Mouse (Mus musculus) heart, embryonic 12.5 days (tissue): ENCODE measurements at regions not wholly inside any gene's neighbourhood (a gene's known extent, or its start where the extent isn't known, plus 50 kb on each side); places are given as distances from the start of the nearest gene placed in this dataset.

Experiments
- ATAC-seq: fragments of 200-750 bp; cut with Nextera tagmentation; 2 replicates; pipeline ENCODE4 v1.8.0; 2017; ENCODE audit warnings: moderate TSS enrichment, moderate library complexity; ENCODE audit not compliant: insufficient number of reproducible peaks, low FRiP score
- H3K27ac ChIP-seq: fragments of 300-500 bp; sonication (generic); 2 replicates; pipeline ENCODE4 v1.5.1; 2016; ENCODE audit warnings: mild to moderate bottlenecking, moderate library complexity; ENCODE audit not compliant: poor library complexity, severe bottlenecking
- H3K27me3 ChIP-seq: fragments of 300-500 bp; sonication (generic); replicated peaks from 2 replicates; pipeline ENCODE4 v1.6.1; 2016; ENCODE audit warnings: mild to moderate bottlenecking, moderate library complexity
- H3K36me3 ChIP-seq: fragments of 300-500 bp; sonication (generic); 2 replicates; pipeline ENCODE4 v1.6.1; 2016; ENCODE audit warnings: mild to moderate bottlenecking, moderate library complexity
- H3K4me1 ChIP-seq: fragments of 300-500 bp; sonication (generic); replicated peaks from 2 replicates; pipeline ENCODE4 v1.6.1; 2016; ENCODE audit warnings: mild to moderate bottlenecking
- H3K4me2 ChIP-seq: fragments of 300-500 bp; sonication (generic); 2 replicates; pipeline ENCODE4 v1.6.1; 2016; ENCODE audit warnings: mild to moderate bottlenecking, moderate library complexity
- H3K4me3 ChIP-seq: fragments of 300-500 bp; sonication (generic); 2 replicates; pipeline ENCODE4 v1.5.1; 2016; ENCODE audit warnings: mild to moderate bottlenecking
- H3K9ac ChIP-seq: fragments of 300-500 bp; sonication (generic); 2 replicates; pipeline ENCODE4 v1.6.1; 2016; ENCODE audit warnings: mild to moderate bottlenecking, moderate library complexity
- H3K9me3 ChIP-seq: fragments of 300-500 bp; sonication (generic); replicated peaks from 2 replicates; pipeline ENCODE4 v1.6.1; 2016; ENCODE audit warnings: mild to moderate bottlenecking, moderate library complexity
- WGBS: fragments of 180-500 bp; shearing (Covaris S2); methylation state at CpG from one replicate; pipeline ENCODE4 v1.1.7; 2016; 5-methylcytosine and 5-hydroxymethylcytosine counted together

DNA sequence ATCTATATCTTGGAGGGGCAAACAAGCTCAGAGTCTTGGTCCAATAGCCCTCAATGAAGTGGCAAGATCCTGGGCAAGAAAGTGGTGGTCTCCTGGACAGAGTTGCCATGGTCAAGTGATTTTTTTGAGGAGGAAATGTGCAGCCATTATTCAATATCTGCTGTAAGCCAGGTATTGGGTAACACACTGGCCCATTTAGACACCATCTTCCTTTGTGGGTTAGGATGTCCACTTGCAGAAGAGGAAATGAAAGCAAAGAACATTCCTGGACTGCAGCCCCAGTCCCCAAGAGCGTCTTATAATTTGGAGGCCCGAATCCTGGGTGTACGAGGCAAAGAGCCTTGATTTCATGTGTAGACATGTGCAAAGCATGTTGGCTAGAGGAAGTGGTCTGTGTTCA, 56.3 kb upstream of the Pitx1 start:
- WGBS = 85% methylated on average over 3 of the region's 3 CpGs
- H3K27me3 ChIP-seq = 0 out of 2 replicates have a peak, but pooled peaks cover 4% of the 10 kb centered on the region

DNA sequence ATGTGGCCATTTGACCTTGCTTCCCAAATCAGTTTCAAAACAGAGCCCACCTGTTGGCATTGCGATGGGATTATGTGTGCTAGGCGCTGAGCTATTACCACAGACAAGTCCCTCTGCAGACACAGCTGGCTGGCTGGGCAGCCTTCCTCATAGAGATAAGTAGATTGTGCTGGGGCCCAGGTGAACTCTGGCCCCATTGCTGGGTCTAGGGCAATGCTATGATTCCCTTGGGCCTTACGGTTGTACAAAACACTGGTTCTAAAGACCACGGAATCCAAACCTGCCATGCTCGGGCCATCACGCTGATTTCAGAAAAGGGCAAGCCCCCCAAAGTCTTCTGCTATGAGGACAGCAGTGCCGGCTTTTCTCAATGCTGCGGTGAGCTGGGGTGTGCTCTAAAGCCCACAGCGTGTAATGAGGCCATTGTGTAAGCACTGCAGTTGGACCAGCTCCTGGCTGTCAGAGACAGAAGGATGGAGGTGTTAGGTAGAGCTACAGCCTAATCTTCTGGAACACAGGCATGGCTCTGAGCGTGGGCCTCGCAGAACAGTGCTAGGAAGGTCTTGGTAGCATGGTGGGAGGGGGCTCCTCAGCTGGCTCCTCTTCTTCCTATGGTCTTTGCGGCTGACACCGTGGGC, 51.2 kb upstream of the Pitx1 start:
- Histone ChIP-seq H3K9me3 (0 out of 2 replicates have a peak, but pooled peaks cover 6% of the 10 kb centered on the region), H3K27me3 (no peaks in the 10 kb centered on the region), H3K4me2 (no peak overlapping the region), H3K4me1 (peaks cover 2% of the 10 kb centered on the region), H3K4me3 (no peak overlapping the region), H3K36me3 (no peaks in the 10 kb centered on the region), H3K27ac (no peak overlapping the region), H3K9ac (no peak overlapping the region)
- ATAC-seq = no peak
- 81% methylated on average over 13 of the region's 13 CpGs for WGBS

More for the DNA sequence above, 56.3 kb upstream of the Pitx1 start:
- no peaks in the 10 kb centered on the region for H3K36me3 ChIP-seq
- no peak overlapping the region for H3K4me3 ChIP-seq
- ATAC-seq = no peak
- no peak overlapping the region for H3K4me2 ChIP-seq
- H3K27ac ChIP-seq = no peak overlapping the region
- 0 out of 2 replicates have a peak, but pooled peaks cover 6% of the 10 kb centered on the region for H3K9me3 ChIP-seq
- peaks cover 9% of the 10 kb centered on the region; the same call in 1 of the 2 replicates for H3K4me1 ChIP-seq
- H3K9ac ChIP-seq = no peak overlapping the region
